Mouse (Mus musculus): Measurements from ENCODE around the gene Hoxb7. TPM values are rescaled to one million over a fixed set of nuclear protein-coding genes. Genes with fewer than 3 reads are reported as not detected.

Gene Hoxb7
- polyA plus RNA-seq, 1 experiment from 2014 or later: 65.9 TPM

DNA sequence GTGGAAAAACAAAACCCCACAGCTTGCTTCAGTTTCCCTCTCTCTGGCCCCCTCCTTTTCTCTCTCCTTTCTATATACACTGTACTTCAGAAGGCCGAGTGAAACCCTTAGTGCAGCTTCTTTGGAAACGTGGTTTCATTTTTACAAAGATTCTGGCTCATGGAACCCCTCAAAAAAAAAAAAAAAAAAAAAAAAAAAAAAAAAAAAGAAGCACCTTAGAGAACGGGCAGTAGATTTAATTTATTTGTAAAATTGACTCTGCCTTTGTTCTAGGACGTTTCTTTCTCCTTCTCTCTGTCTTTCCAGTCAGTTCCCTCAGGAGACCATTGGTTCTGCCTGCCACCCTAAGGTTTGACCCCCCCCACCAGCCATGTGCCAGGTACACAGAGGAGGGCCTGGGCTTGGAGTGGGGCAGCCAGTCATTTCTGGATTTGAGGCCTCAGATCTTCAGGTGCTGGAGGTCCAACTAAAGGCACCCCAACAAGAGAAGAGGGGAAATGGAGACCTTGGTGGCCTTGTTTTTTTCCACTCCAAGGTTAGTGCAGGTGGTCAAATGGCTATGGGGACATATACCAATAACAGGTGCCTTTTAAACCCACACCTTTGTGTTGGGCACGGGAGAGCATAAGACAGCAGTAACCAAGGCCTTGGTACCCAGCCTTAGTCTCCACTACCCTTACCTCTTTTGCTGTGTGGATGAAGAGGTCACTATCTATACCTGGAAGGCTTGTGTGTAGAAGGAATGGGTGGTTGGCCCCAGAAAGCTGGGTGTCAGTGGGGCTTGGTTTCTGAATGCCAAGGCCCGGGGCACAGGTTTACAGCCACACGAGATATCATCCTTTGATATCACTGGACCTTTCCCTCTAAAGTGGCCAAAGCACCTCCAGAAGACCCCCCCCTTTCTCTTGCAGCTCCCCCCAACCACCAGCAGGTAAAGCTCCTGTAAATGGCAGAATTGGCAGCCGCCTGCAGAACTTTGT lies 5.7 kb upstream of the Hoxb7 start:
- WGBS: 6% methylated on average over 8 of the region's 8 CpGs
- Histone ChIP-seq H3K9ac (ENCODE audit: low read length) (peak overlapping the region; percentile 100), H3K27ac (ENCODE audit: low read depth, low read length) (peak overlapping the region; percentile 100), H3K4me3 (ENCODE audit: low read depth, low read length) (peak overlapping the region; percentile 96), H3K27me3 (ENCODE audit: control insufficient read depth, insufficient read depth, low read length) (0 out of 2 replicates have a peak, but pooled peaks cover 3% of the 10 kb centered on the region), H3K4me2 (ENCODE audit: low read depth) (peak overlapping the region; percentile 100), H3K4me1 (ENCODE audit: control insufficient read depth, insufficient read depth, low read length) (peaks cover 18% of the 10 kb centered on the region; the same call in 1 of the 2 replicates), H3K9me3 (ENCODE audit: control insufficient read depth, low read length) (no peaks in the 10 kb centered on the region), H3K36me3 (ENCODE audit: control insufficient read depth, insufficient read depth, low read length) (no peaks in the 10 kb centered on the region)
- DNase-seq (ENCODE audit: low spot score) (no peak), ATAC-seq (ENCODE audit: insufficient read depth, low FRiP score, low TSS enrichment) (no peak)

DNA sequence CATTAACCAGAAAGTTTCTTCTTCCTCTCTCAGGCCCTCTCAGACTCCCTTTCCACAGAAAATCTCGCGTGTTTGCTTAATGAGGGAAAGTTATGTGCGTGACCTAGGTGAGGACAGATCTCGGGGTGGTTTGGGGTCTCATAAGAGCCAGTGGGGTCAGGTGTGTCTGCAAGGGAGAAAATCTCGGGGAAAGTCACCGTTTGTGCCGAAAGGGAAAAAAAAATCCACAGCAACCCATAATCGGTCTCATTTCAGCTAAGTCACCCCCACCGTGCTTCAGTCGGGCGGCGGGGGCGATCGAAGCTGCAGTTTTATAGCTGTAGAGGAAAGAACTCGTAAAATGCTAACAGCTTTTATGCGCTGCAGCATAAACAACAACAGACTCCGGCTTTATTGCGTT lies 5.0 kb upstream of the Hoxb7 start:
- 1% methylated on average over 18 of the region's 18 CpGs for WGBS
- H3K36me3 ChIP-seq (ENCODE audit: control insufficient read depth, insufficient read depth, low read length): no peaks in the 10 kb centered on the region
- H3K9me3 ChIP-seq (ENCODE audit: control insufficient read depth, low read length): no peaks in the 10 kb centered on the region
- ATAC-seq (ENCODE audit: insufficient read depth, low FRiP score, low TSS enrichment): no peak
- 0 out of 2 replicates have a peak, but pooled peaks cover 3% of the 10 kb centered on the region for H3K27me3 ChIP-seq (ENCODE audit: control insufficient read depth, insufficient read depth, low read length)
- no peak for DNase-seq (ENCODE audit: low spot score)
- peak overlapping the region; percentile 96 for H3K4me3 ChIP-seq (ENCODE audit: low read depth, low read length)
- H3K27ac ChIP-seq (ENCODE audit: low read depth, low read length): peak overlapping the region; percentile 100
- H3K4me1 ChIP-seq (ENCODE audit: control insufficient read depth, insufficient read depth, low read length): peaks cover 11% of the 10 kb centered on the region; the same call in 1 of the 2 replicates
- peak overlapping the region; percentile 100 for H3K4me2 ChIP-seq (ENCODE audit: low read depth)
- H3K9ac ChIP-seq (ENCODE audit: low read length): peak overlapping the region; percentile 100

DNA sequence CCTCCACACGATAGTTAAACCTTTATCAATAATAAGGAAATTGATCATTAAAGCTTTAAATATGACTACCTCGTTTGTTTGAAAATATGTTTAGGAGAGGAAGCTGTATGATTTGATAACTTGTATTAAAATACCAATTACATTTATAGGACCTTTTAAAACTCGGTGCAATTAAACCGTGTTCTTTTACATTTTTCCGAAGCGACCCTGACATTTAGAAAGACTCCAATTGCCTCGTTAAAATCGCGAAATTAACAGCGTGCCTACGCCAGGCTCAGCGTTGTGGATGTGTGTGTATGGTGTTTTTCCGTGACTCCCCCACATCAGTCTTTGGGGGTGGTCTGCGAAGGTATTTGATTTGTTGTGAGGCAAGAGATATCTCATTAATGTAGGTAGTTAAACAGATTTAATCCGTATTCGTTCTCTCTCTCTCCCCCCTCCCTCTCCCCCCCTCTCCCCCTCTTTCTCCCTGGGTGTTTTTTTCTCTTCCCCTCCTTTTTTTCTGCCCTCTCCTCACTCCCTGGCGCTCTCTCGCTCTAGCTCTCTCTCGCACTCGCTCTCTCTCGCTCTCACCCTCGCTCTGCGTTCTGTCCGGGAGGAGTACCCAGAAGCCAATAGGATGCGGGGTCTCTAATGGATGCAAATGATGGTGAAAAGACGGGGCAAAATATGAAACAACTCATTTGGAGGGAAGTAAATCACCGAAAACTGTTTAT lies 4.4 kb upstream of the Hoxb7 start, which contains the start of gene Hoxb8:
Hoxb8 (plus strand) TSS at position 51 of the 716 bp plus-strand sequence.
- no peak for ATAC-seq (ENCODE audit: insufficient read depth, low FRiP score, low TSS enrichment)
- peak within 1 kb of the TSS; percentile 100 for H3K9ac ChIP-seq (ENCODE audit: low read length)
- no peaks in the 10 kb centered on the region for H3K9me3 ChIP-seq (ENCODE audit: control insufficient read depth, low read length)
- peak within 1 kb of the TSS; percentile 96 for H3K4me3 ChIP-seq (ENCODE audit: low read depth, low read length)
- H3K27me3 ChIP-seq (ENCODE audit: control insufficient read depth, insufficient read depth, low read length): 0 out of 2 replicates have a peak, but pooled peaks cover 3% of the 10 kb centered on the region
- DNase-seq (ENCODE audit: low spot score): no peak
- peak within 1 kb of the TSS; percentile 100 for H3K27ac ChIP-seq (ENCODE audit: low read depth, low read length)
- peaks cover 11% of the 10 kb centered on the region; the same call in 1 of the 2 replicates for H3K4me1 ChIP-seq (ENCODE audit: control insufficient read depth, insufficient read depth, low read length)
- no peaks in the 10 kb centered on the region for H3K36me3 ChIP-seq (ENCODE audit: control insufficient read depth, insufficient read depth, low read length)
- peak within 1 kb of the TSS; percentile 100 for H3K4me2 ChIP-seq (ENCODE audit: low read depth)
- WGBS: under 1% methylated on average over 27 of the region's 27 CpGs

- H3K4me3 ChIP-seq (ENCODE audit: low read depth, low read length): peak overlapping the region; percentile 96
These were observed 3.5 kb upstream of the Hoxb7 start for GRCm38 (mm10) chr11:96282795-96283430.

GRCm38 (mm10) chr11:96284041-96284749 lies 2.2 kb upstream of the Hoxb7 start:
- Histone ChIP-seq H3K36me3 (ENCODE audit: control insufficient read depth, insufficient read depth, low read length) (no peaks in the 10 kb centered on the region), H3K9ac (ENCODE audit: low read length) (peak overlapping the region; percentile 100), H3K4me2 (ENCODE audit: low read depth) (peak overlapping the region; percentile 100), H3K27me3 (ENCODE audit: control insufficient read depth, insufficient read depth, low read length) (0 out of 2 replicates have a peak, but pooled peaks cover 3% of the 10 kb centered on the region), H3K27ac (ENCODE audit: low read depth, low read length) (peak overlapping the region; percentile 100), H3K9me3 (ENCODE audit: control insufficient read depth, low read length) (no peaks in the 10 kb centered on the region), H3K4me3 (ENCODE audit: low read depth, low read length) (peak overlapping the region; percentile 96), H3K4me1 (ENCODE audit: control insufficient read depth, insufficient read depth, low read length) (peaks cover 24% of the 10 kb centered on the region)
- no peak for ATAC-seq (ENCODE audit: insufficient read depth, low FRiP score, low TSS enrichment)
- no peak for DNase-seq (ENCODE audit: low spot score)
- WGBS: under 1% methylated on average over 47 of the region's 49 CpGs

More at GRCm38 (mm10) chr11:96282795-96283430, 3.5 kb upstream of the Hoxb7 start:
- ATAC-seq (ENCODE audit: insufficient read depth, low FRiP score, low TSS enrichment) (no peak), DNase-seq (ENCODE audit: low spot score) (no peak)
- H3K27me3 ChIP-seq (ENCODE audit: control insufficient read depth, insufficient read depth, low read length): 0 out of 2 replicates have a peak, but pooled peaks cover 3% of the 10 kb centered on the region
- H3K4me1 ChIP-seq (ENCODE audit: control insufficient read depth, insufficient read depth, low read length): peaks cover 18% of the 10 kb centered on the region
- peak overlapping the region; percentile 100 for H3K9ac ChIP-seq (ENCODE audit: low read length)
- WGBS: under 1% methylated on average over 49 of the region's 49 CpGs
- H3K9me3 ChIP-seq (ENCODE audit: control insufficient read depth, low read length): no peaks in the 10 kb centered on the region
- peak overlapping the region; percentile 100 for H3K27ac ChIP-seq (ENCODE audit: low read depth, low read length)
- H3K36me3 ChIP-seq (ENCODE audit: control insufficient read depth, insufficient read depth, low read length): no peaks in the 10 kb centered on the region
- peak overlapping the region; percentile 100 for H3K4me2 ChIP-seq (ENCODE audit: low read depth)

DNA sequence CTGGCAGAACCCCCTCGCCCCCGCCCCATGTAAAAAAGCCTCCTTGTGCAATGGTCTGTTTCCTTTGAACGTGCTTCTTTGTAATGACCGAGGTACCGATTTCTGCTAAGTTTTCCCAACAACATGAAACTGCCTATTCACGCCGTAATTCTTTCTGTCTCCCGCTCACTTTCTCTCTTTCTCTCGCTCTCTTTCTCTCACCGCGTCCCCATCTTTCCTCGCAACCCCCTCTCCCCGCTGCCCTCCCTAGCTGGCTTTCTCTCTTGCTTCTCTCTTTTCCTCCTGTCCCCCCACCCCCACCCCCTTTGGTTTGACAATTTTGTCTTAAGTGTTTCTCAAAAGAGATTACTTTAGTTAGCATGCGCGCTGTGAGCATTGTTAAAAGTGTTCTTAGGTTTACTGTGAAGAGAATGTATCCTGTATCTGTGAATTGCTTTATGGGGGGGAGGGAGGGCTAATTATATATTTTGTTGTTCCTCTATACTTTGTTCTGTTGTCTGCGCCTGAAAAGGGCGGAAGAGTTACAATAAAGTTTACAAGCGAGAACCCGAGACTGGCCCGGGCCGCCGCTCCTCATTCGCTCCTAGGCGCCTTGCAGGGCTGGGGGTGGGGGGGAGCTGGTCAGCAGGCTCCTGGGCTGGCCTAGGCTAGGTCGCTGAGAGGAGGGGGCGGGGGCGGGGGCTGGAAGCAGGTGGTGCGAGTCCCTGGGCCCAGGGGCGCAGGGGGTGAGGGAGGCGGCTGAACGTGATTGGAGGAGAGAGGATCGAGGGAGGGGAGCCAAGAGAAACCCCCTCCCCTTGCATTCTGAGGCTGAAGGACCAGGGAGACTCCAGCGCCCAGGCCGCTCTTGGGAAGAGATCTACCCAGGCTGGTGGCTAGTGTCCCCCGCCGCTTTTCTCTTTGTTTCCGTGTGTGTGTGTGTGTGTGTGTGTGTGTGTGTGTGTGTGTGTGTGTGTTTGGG lies 1.4 kb upstream of the Hoxb7 start:
- Histone ChIP-seq H3K9me3 (ENCODE audit: control insufficient read depth, low read length) (no peaks in the 10 kb centered on the region), H3K27ac (ENCODE audit: low read depth, low read length) (peak overlapping the region; percentile 100), H3K4me3 (ENCODE audit: low read depth, low read length) (peak overlapping the region; percentile 96), H3K27me3 (ENCODE audit: control insufficient read depth, insufficient read depth, low read length) (0 out of 2 replicates have a peak, but pooled peaks cover 3% of the 10 kb centered on the region), H3K9ac (ENCODE audit: low read length) (peak overlapping the region; percentile 100), H3K36me3 (ENCODE audit: control insufficient read depth, insufficient read depth, low read length) (no peaks in the 10 kb centered on the region), H3K4me1 (ENCODE audit: control insufficient read depth, insufficient read depth, low read length) (peaks cover 19% of the 10 kb centered on the region), H3K4me2 (ENCODE audit: low read depth) (peak overlapping the region; percentile 100)
- WGBS: under 1% methylated on average over 29 of the region's 37 CpGs
- peak; percentile 89 for DNase-seq (ENCODE audit: low spot score)
- ATAC-seq (ENCODE audit: insufficient read depth, low FRiP score, low TSS enrichment): peak; percentile 79

DNA sequence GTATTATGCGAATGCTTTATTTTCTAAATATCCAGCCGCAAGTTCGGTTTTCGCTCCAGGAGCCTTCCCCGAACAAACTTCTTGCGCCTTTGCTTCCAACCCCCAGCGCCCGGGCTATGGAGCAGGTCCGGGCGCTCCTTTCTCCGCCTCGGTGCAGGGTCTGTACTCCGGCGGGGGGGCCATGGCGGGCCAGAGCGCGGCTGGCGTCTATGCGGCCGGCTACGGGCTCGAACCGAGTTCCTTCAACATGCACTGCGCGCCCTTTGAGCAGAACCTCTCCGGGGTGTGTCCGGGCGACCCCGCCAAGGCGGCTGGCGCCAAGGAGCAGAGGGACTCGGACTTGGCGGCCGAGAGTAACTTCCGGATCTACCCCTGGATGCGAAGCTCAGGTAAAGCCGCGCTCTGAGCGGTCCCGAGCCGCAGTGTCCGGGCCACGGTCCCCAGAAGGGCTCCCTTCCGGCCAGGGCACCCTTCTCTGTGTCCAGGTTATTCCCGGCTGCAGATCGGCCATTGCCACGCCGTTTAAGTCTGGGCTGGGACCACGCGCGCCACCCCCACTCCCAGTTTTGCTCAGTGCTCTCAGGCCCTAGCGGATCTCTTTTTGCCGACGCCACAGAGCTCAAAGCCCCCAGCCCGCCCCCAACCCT lies 439 bp downstream of the Hoxb7 start:
- Histone ChIP-seq H3K9ac (ENCODE audit: low read length) (peak overlapping the region; percentile 100), H3K27ac (ENCODE audit: low read depth, low read length) (peak overlapping the region; percentile 100), H3K4me2 (ENCODE audit: low read depth) (peak overlapping the region; percentile 100), H3K9me3 (ENCODE audit: control insufficient read depth, low read length) (no peaks in the 10 kb centered on the region), H3K4me1 (ENCODE audit: control insufficient read depth, insufficient read depth, low read length) (peaks cover 18% of the 10 kb centered on the region), H3K4me3 (ENCODE audit: low read depth, low read length) (peak overlapping the region; percentile 96), H3K27me3 (ENCODE audit: control insufficient read depth, insufficient read depth, low read length) (no peaks in the 10 kb centered on the region), H3K36me3 (ENCODE audit: control insufficient read depth, insufficient read depth, low read length) (no peaks in the 10 kb centered on the region)
- ATAC-seq (ENCODE audit: insufficient read depth, low FRiP score, low TSS enrichment): peak; percentile 29
- WGBS: under 1% methylated on average over 55 of the region's 55 CpGs
- DNase-seq (ENCODE audit: low spot score): no peak
